Mouse (Mus musculus) liver, embryonic 18 days (tissue): ENCODE results near the gene Gjd2. TPM values are rescaled to one million over a fixed set of nuclear protein-coding genes. Genes with fewer than 3 reads are reported as not detected.

Experiments used
- polyA plus RNA-seq: library from polyadenylated mRNA; depleted of rRNA; stranded (reverse); fragments of >200 nt; gene quantifications from 2 replicates; pipeline ENCODE4 v1.2.3, GENCODE M21; 2012; rRNA removed

Gene Gjd2
- polyA plus RNA-seq = not detected in 2 replicates

DNA sequence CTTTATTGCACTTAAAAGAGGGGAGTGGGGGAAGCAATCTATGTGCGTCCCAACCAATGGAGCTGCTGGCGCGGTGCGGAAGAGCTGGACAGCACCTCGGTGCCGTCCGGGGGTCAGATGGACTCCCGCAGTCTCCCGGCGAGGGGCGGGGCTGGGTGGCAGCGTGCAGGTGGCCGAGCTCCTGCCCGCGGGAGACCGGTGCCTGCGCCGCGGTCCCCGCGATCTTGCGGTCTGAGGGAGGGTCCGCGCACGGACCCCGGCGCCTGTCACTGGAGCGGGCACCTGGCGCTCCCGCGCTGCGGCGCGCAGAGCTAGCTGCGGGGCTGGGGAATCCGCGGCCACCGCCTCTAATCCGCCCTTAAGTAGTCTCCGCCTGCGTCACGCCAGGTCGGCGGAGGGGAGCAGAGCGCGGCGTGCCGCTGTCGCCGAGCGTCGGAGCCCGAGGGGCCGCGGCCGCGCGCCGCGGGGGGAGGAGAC is at the start of gene Gjd2:
Gjd2 (minus strand) TSS at position 325 of the 477 bp plus-strand sequence.

DNA sequence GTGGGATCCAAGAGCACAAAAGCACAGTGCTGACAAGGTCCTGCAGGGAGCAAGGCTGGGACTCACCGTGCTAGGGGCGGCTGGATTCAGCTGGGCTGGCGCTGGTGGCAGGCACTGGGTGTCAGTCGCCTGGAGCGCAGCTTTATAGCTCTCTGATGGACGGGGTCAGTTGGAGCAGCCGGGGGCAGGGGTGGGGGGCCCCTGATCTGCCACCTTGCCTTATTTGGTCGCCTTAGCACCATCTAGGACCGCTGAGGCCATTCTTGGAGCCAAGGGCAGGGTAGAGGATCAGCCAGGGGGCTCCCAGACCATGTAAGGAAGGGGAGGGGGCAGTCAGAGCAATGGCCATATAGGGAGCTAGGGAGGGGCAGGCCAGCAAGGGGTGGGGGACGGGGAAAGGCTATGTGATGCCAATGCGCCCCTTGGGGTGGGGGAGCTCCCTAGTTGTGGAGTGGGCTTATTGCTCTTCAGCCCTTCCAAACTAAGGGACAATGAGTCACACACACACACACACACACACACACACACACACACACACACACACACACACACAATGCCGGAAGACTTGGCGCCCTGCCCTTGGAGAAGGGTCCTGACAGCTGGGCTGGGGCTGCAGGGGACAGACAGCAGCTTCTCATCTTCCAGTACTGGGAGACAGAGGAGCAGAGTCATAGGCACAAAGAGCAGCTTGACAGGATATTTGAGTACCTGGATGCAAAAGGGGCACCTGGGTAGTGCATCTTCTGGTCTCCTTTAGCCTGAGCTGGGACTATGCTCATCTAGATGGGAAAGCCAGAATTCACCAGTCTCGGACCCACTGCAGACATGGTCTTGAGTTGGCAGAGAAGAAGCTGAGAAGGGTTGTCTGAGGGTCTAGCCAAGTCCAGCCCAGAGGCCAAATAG is 39.5 kb upstream of the Gjd2 start, which contains the start of gene Actc1:
Actc1 (minus strand) TSS at position 853 of the 903 bp plus-strand sequence.

Other genes starting within 250 kb of the Gjd2 start
- gene Scg5, start 184.5 kb downstream of the Gjd2 start, polyA plus RNA-seq = 0.06 and 0.07 TPM in 2 replicates
- gene Arhgap11a, start 165.0 kb downstream of the Gjd2 start, polyA plus RNA-seq = 8.4 and 10.5 TPM in 2 replicates
- gene Actc1, start 39.9 kb upstream of the Gjd2 start, polyA plus RNA-seq = 0.50 and 1.6 TPM in 2 replicates
- gene Aqr, start 173.4 kb upstream of the Gjd2 start, polyA plus RNA-seq = 9.6 and 10.6 TPM in 2 replicates
- gene Zfp770, start 187.8 kb upstream of the Gjd2 start, polyA plus RNA-seq = 1.9 TPM in 2 replicates